Mouse (Mus musculus) urinary bladder, postnatal 36 days (tissue): Measurements from ENCODE around the gene Foxa3.

Experiments
- DNase-seq, 2 experiments: peaks; one replicate each; pipeline ENCODE4 v3.0.0; 2022; ENCODE audit warnings: low spot score in 2 of 2, mixed read lengths in 1 of 2

Foxa3 gene

GRCm38 (mm10) chr7:19000421-19000820, 22.9 kb downstream of the Foxa3 start:
- no peak for DNase-seq

- DNase-seq, result no peak
Observed at GRCm38 (mm10) chr7:18998835-18999234, 24.5 kb downstream of the Foxa3 start.

GRCm38 (mm10) chr7:18993036-18993435, 30.3 kb downstream of the Foxa3 start:
- DNase-seq, result no peak

GRCm38 (mm10) chr7:18992294-18992675, 31.1 kb downstream of the Foxa3 start:
- peak in 1 of 2 experiments; percentile 19 for DNase-seq

GRCm38 (mm10) chr7:18991660-18992293, 31.6 kb downstream of the Foxa3 start:
- peak in 1 of 2 experiments; percentile 15 for DNase-seq

- peak; percentile 98 to 99 for DNase-seq
Observed at GRCm38 (mm10) chr7:18990601-18991295, 32.6 kb downstream of the Foxa3 start, which contains the start of gene Mypop. Gene Mypop (plus strand): TSS chr7:18991245.

GRCm38 (mm10) chr7:18989995-18990394, 33.3 kb downstream of the Foxa3 start:
- no peak for DNase-seq

GRCm38 (mm10) chr7:18988780-18989179, 34.6 kb downstream of the Foxa3 start:
- DNase-seq, result no peak

- DNase-seq, result no peak
Observed at GRCm38 (mm10) chr7:18987747-18988146, 35.6 kb downstream of the Foxa3 start.

- DNase-seq, result no peak
Observed at GRCm38 (mm10) chr7:18987100-18987499, 36.2 kb downstream of the Foxa3 start, which contains the start of gene Nanos2. Gene Nanos2 (plus strand): TSS chr7:18987400.

GRCm38 (mm10) chr7:18986503-18986902, 36.8 kb downstream of the Foxa3 start:
- no peak for DNase-seq

- DNase-seq, result no peak
Observed at GRCm38 (mm10) chr7:18978381-18978780, 45.0 kb downstream of the Foxa3 start.

GRCm38 (mm10) chr7:18970956-18971355, 52.4 kb downstream of the Foxa3 start:
- DNase-seq, result no peak

GRCm38 (mm10) chr7:18967603-18968002, 55.7 kb downstream of the Foxa3 start:
- DNase-seq, result no peak

GRCm38 (mm10) chr7:18965312-18965711, 58.0 kb downstream of the Foxa3 start:
- DNase-seq, result no peak

- DNase-seq, result no peak
Observed at GRCm38 (mm10) chr7:18963294-18963843, 60.0 kb downstream of the Foxa3 start.
